Mouse (Mus musculus) MEL (cell line): Measurements from ENCODE around the gene Pmpca.

Source experiments
- CHD1 ChIP-seq: IDR thresholded peaks from 2 replicates; pipeline ENCODE4 v1.6.1; 2012; ENCODE audit warnings: low read depth, mild to moderate bottlenecking, inconsistent platforms, low read length, improper control_type of control experiment
- CHD2 ChIP-seq: IDR thresholded peaks from 2 replicates; pipeline ENCODE4 v1.6.1; 2011; ENCODE audit warnings: low read length, improper control_type of control experiment

GRCm38 (mm10) chr2:26403306-26403705 is 14.2 kb downstream of the Pmpca start:
- TF ChIP-seq CHD1 (no peak), CHD2 (no peak)
